In genomic region chr1:79760656-79761055, GRCm38 (mm10) we compare ENCODE assay signal across 8 mouse cellular contexts. TPM values are rescaled to one million over a fixed set of nuclear protein-coding genes. Genes with fewer than 3 reads are reported as not detected.
DNase-seq lines count a peak whose midpoint lies in the region; ATAC-seq and TF ChIP-seq lines count a peak whose summit lies in the region.

No protein-coding gene starts in this region.

- 7% methylated on average over 11 of the region's 11 CpGs for WGBS in embryonic facial prominence, embryonic 14.5 days
- WGBS in hindbrain, postnatal 0 days, result 4% methylated on average over 11 of the region's 11 CpGs
- WGBS in liver, embryonic 14.5 days (ENCODE audit: insufficient replicate concordance), result 6% methylated on average over 11 of the region's 11 CpGs

- no peak overlapping the region for H3K27ac ChIP-seq in MEL (ENCODE audit: control insufficient read depth, low read depth, low read length)
- H3K27ac ChIP-seq in embryonic facial prominence, embryonic 14.5 days (replicated peaks; ENCODE audit: low read depth, low read length), result no peak overlapping the region
- 0 out of 2 replicates have a peak overlapping the region, but pooled peaks have one; percentile 54 for H3K27ac ChIP-seq in hindbrain, postnatal 0 days
- H3K27ac ChIP-seq in liver, embryonic 14.5 days, result no peak overlapping the region

- H3K9me3 ChIP-seq in MEL (replicated peaks; ENCODE audit: insufficient read depth, low read length), result no peaks in the 10 kb centered on the region
- no peaks in the 10 kb centered on the region for H3K9me3 ChIP-seq in embryonic facial prominence, embryonic 14.5 days (ENCODE audit: control insufficient read depth, low read length)
- H3K9me3 ChIP-seq in hindbrain, postnatal 0 days (ENCODE audit: low read length), result no peaks in the 10 kb centered on the region
- H3K9me3 ChIP-seq in liver, embryonic 14.5 days (ENCODE audit: control insufficient read depth, low read length), result no peaks in the 10 kb centered on the region

- no peak for TF ChIP-seq RAD21 in MEL (IDR thresholded peaks at IDR 0.05; ENCODE audit: low read depth, low read length)

- 0 out of 2 replicates have a peak, but pooled peaks have one; percentile 16 for ATAC-seq in embryonic facial prominence, embryonic 14.5 days (ENCODE audit: low read depth)
- ATAC-seq in hindbrain, postnatal 0 days, result no peak; the same call in 1 of the 2 replicates
- ATAC-seq in liver, embryonic 14.5 days (ENCODE audit: insufficient read depth), result no peak

- peaks cover 12% of the 10 kb centered on the region for H3K79me2 ChIP-seq in MEL (ENCODE audit: control insufficient read depth, insufficient read depth, low read length, poor library complexity)

- peak overlapping the region; percentile 69 for H3K4me2 ChIP-seq in embryonic facial prominence, embryonic 14.5 days (ENCODE audit: low read depth, low read length)
- peak overlapping the region; percentile 98 for H3K4me2 ChIP-seq in hindbrain, postnatal 0 days (ENCODE audit: low read depth, low read length)
- H3K4me2 ChIP-seq in liver, embryonic 14.5 days (ENCODE audit: low read depth), result peak overlapping the region; percentile 86

- H3K4me1 ChIP-seq in MEL (ENCODE audit: control insufficient read depth in 1 of 2, insufficient read depth in 2 of 2, low read length in 2 of 2), result peaks cover 5 to 14% of the 10 kb centered on the region in 2 experiments
- H3K4me1 ChIP-seq in embryonic facial prominence, embryonic 14.5 days (ENCODE audit: control insufficient read depth, insufficient read depth, low read length), result peaks cover 6% of the 10 kb centered on the region; the same call in 1 of the 2 replicates
- H3K4me1 ChIP-seq in hindbrain, postnatal 0 days (ENCODE audit: insufficient read depth, low read length), result peaks cover 15% of the 10 kb centered on the region
- H3K4me1 ChIP-seq in liver, embryonic 14.5 days (replicated peaks; ENCODE audit: control insufficient read depth in 2 of 2, insufficient read depth in 2 of 2, low read length in 1 of 2), result peaks cover 16 to 22% of the 10 kb centered on the region in 2 experiments

- no peak for TF ChIP-seq CTCF in MEL (IDR thresholded peaks at IDR 0.05 in 2 of 3, conservative IDR thresholded peaks at IDR 0.05 in 1 of 3; ENCODE audit: control insufficient read depth in 1 of 3, insufficient read depth in 1 of 3, low read depth in 2 of 3, low read length in 3 of 3, poor library complexity in 1 of 3, severe bottlenecking in 1 of 3)
- TF ChIP-seq CTCF in hindbrain, postnatal 0 days (IDR thresholded peaks at IDR 0.05; ENCODE audit: low read depth), result no peak
- TF ChIP-seq CTCF in liver, embryonic 14.5 days (IDR thresholded peaks at IDR 0.05; ENCODE audit: low read depth), result no peak

- DNase-seq in embryo, embryonic 11 days, result peak; percentile 11
- DNase-seq in embryo, embryonic 9.5 days (ENCODE audit: extremely low spot score), result no peak
- peak; percentile 24 for DNase-seq in MEL (ENCODE audit: low read depth, low spot score)
- DNase-seq in embryonic facial prominence, embryonic 14.5 days (ENCODE audit: low spot score), result no peak
- no peak for DNase-seq in hindbrain, postnatal 0 days (ENCODE audit: low spot score)
- DNase-seq in liver, embryonic 14.5 days (ENCODE audit: low read depth in 3 of 3, low spot score in 3 of 3), result no peak
- peak; percentile 26 for DNase-seq in testis, postnatal 14 days (ENCODE audit: low spot score)
- no peak for DNase-seq in ovary, postnatal 14 days (ENCODE audit: low spot score)

- H3K27me3 ChIP-seq in MEL (ENCODE audit: control insufficient read depth in 1 of 2, insufficient read depth in 2 of 2, low read length in 2 of 2), result no peaks in the 10 kb centered on the region
- H3K27me3 ChIP-seq in embryonic facial prominence, embryonic 14.5 days (replicated peaks; ENCODE audit: control insufficient read depth, insufficient read depth, low read length), result no peaks in the 10 kb centered on the region
- H3K27me3 ChIP-seq in hindbrain, postnatal 0 days (ENCODE audit: insufficient read depth, low read length), result no peaks in the 10 kb centered on the region
- no peaks in the 10 kb centered on the region for H3K27me3 ChIP-seq in liver, embryonic 14.5 days (ENCODE audit: control insufficient read depth, insufficient read depth, low read length)

- TF ChIP-seq POLR2A in MEL (IDR thresholded peaks at IDR 0.05; ENCODE audit: control insufficient read depth in 1 of 2, insufficient read depth in 1 of 2, low read depth in 1 of 2, low read length in 2 of 2, poor library complexity in 1 of 2), result no peak

- peak overlapping the region; percentile 98 for H3K9ac ChIP-seq in MEL (ENCODE audit: control insufficient read depth, low read depth, low read length, poor library complexity, severe bottlenecking)
- H3K9ac ChIP-seq in embryonic facial prominence, embryonic 14.5 days (ENCODE audit: low read depth, low read length), result peak overlapping the region; percentile 91
- peak overlapping the region; percentile 80 for H3K9ac ChIP-seq in hindbrain, postnatal 0 days (replicated peaks; ENCODE audit: low read length)
- H3K9ac ChIP-seq in liver, embryonic 14.5 days (replicated peaks), result peak overlapping the region; percentile 86

- TF ChIP-seq EP300 in MEL (IDR thresholded peaks at IDR 0.05; ENCODE audit: low read depth in 1 of 2, low read length in 2 of 2), result no peak
- no peak for TF ChIP-seq EP300 in liver, embryonic 14.5 days (IDR thresholded peaks at IDR 0.05; ENCODE audit: low read depth)

- peak overlapping the region; percentile 56 to 99 for H3K4me3 ChIP-seq in MEL (ENCODE audit: control insufficient read depth in 1 of 2, insufficient read depth in 1 of 2, low read depth in 2 of 2, low read length in 2 of 2)
- H3K4me3 ChIP-seq in embryonic facial prominence, embryonic 14.5 days (ENCODE audit: low read depth, low read length), result peak overlapping the region; percentile 94
- H3K4me3 ChIP-seq in hindbrain, postnatal 0 days (ENCODE audit: low read length), result peak overlapping the region; percentile 82
- H3K4me3 ChIP-seq in liver, embryonic 14.5 days (ENCODE audit: insufficient read depth in 1 of 2, low read depth in 2 of 2, low read length in 2 of 2), result peak overlapping the region; percentile 78 to 87

- H3K36me3 ChIP-seq in MEL (ENCODE audit: control insufficient read depth in 1 of 2, insufficient read depth in 2 of 2, low read length in 2 of 2), result peaks cover 0 to 17% of the 10 kb centered on the region in 2 experiments; a peak in 2 of 4 replicates
- H3K36me3 ChIP-seq in embryonic facial prominence, embryonic 14.5 days (ENCODE audit: control insufficient read depth, insufficient read depth, low read length), result no peaks in the 10 kb centered on the region
- H3K36me3 ChIP-seq in hindbrain, postnatal 0 days (ENCODE audit: insufficient read depth, low read length), result no peaks in the 10 kb centered on the region
- no peaks in the 10 kb centered on the region for H3K36me3 ChIP-seq in liver, embryonic 14.5 days (replicated peaks; ENCODE audit: control insufficient read depth, insufficient read depth, low read depth)

TF ChIP-seq in MEL, 35 proteins besides CTCF, POLR2A, EP300 and RAD21:
- no peak for TF ChIP-seq MEF2A (IDR thresholded peaks at IDR 0.05; ENCODE audit: extremely low read depth, insufficient replicate concordance, low read depth, low read length, poor library complexity, severe bottlenecking)
- TF ChIP-seq USF1 (IDR thresholded peaks at IDR 0.05; ENCODE audit: low read depth, low read length), result no peak
- no peak for TF ChIP-seq ZNF384 (IDR thresholded peaks at IDR 0.05; ENCODE audit: low read depth, low read length)
- TF ChIP-seq MYB (IDR thresholded peaks at IDR 0.05; ENCODE audit: low read depth, low read length), result no peak
- no peak for TF ChIP-seq SIN3A (IDR thresholded peaks at IDR 0.05; ENCODE audit: low read length)
- no peak for TF ChIP-seq TBP (IDR thresholded peaks at IDR 0.05; ENCODE audit: low read depth, low read length)
- TF ChIP-seq ZMIZ1 (IDR thresholded peaks at IDR 0.05; ENCODE audit: low read depth, low read length), result no peak
- no peak for TF ChIP-seq CHD1 (IDR thresholded peaks at IDR 0.05; ENCODE audit: low read depth, low read length)

RNA-seq across cellular contexts. Expression of gene Mrpl44, which starts 15.2 kb away (rescaled TPM):
- total RNA-seq in MEL (2012; rRNA removed), result 52.6 and 58.5 TPM in 2 replicates
- polyA plus RNA-seq in MEL (2012; ENCODE audit: insufficient read depth in 1 of 2, insufficient read length in 2 of 2, low read depth in 1 of 2, low replicate concordance in 2 of 2, missing spikeins in 1 of 2), result 10 to 100 TPM in 1 of 2 experiments, not detected in 1; 63.2 TPM
- polyA plus RNA-seq in embryonic facial prominence, embryonic 14.5 days (2014; fragmentation: Nextera tagmentation; extraction: Ambion mirVana), result 37.4 and 43.4 TPM in 2 replicates
- 27.0 and 29.5 TPM in 2 replicates for total RNA-seq in hindbrain, postnatal 0 days (2014; rRNA removed)
- polyA plus RNA-seq in hindbrain, postnatal 0 days (2015; fragmentation: Nextera tagmentation; extraction: Ambion mirVana), result 35.3 and 37.2 TPM in 2 replicates
- 8.7 and 12.5 TPM in 2 replicates for polyA plus RNA-seq in liver, embryonic 14.5 days (2012; rRNA removed)
- polyA plus RNA-seq in liver, embryonic 14.5 days (2014; fragmentation: Nextera tagmentation; extraction: Ambion mirVana), result 19.5 and 24.1 TPM in 2 replicates

RNA-seq across cellular contexts. Expression of gene Wdfy1, which starts 15.3 kb away (rescaled TPM):
- total RNA-seq in MEL (2012; rRNA removed), result 17.6 TPM in 2 replicates
- polyA plus RNA-seq in MEL (2012; ENCODE audit: insufficient read depth in 1 of 2, insufficient read length in 2 of 2, low read depth in 1 of 2, low replicate concordance in 2 of 2, missing spikeins in 1 of 2), result 10 to 100 TPM in 1 of 2 experiments, not detected in 1; 25.0 TPM
- polyA plus RNA-seq in embryonic facial prominence, embryonic 14.5 days (2014; fragmentation: Nextera tagmentation; extraction: Ambion mirVana), result 42.6 and 45.4 TPM in 2 replicates
- 68.0 and 77.7 TPM in 2 replicates for total RNA-seq in hindbrain, postnatal 0 days (2014; rRNA removed)
- polyA plus RNA-seq in hindbrain, postnatal 0 days (2015; fragmentation: Nextera tagmentation; extraction: Ambion mirVana), result 73.6 and 75.3 TPM in 2 replicates
- 3.4 and 4.8 TPM in 2 replicates for polyA plus RNA-seq in liver, embryonic 14.5 days (2012; rRNA removed)
- 9.6 and 10.2 TPM in 2 replicates for polyA plus RNA-seq in liver, embryonic 14.5 days (2014; fragmentation: Nextera tagmentation; extraction: Ambion mirVana)

Comparison
In these comparisons a context has a peak if more than half of its experiments do, and no peak if none do; other contexts are left out.
1. DNase-seq: peak in embryo, embryonic 11 days (single experiment), MEL (single experiment) and testis, postnatal 14 days (single experiment); none in embryo, embryonic 9.5 days (single experiment), embryonic facial prominence, embryonic 14.5 days (single experiment), hindbrain, postnatal 0 days (single experiment), liver, embryonic 14.5 days (0 of 3) and ovary, postnatal 14 days (single experiment).
2. Peak in every context shown above with its lines, with median percentiles within 50 percentile points of each other: H3K4me3 ChIP-seq, H3K9ac ChIP-seq and H3K4me2 ChIP-seq.